Mouse (Mus musculus): Measurements from ENCODE around the gene Tbc1d1. TPM values are rescaled to one million over a fixed set of nuclear protein-coding genes. Genes with fewer than 3 reads are reported as not detected.

Tbc1d1 gene
- polyA plus RNA-seq, 1 experiment from 2014 or later: 23.0 TPM

DNA sequence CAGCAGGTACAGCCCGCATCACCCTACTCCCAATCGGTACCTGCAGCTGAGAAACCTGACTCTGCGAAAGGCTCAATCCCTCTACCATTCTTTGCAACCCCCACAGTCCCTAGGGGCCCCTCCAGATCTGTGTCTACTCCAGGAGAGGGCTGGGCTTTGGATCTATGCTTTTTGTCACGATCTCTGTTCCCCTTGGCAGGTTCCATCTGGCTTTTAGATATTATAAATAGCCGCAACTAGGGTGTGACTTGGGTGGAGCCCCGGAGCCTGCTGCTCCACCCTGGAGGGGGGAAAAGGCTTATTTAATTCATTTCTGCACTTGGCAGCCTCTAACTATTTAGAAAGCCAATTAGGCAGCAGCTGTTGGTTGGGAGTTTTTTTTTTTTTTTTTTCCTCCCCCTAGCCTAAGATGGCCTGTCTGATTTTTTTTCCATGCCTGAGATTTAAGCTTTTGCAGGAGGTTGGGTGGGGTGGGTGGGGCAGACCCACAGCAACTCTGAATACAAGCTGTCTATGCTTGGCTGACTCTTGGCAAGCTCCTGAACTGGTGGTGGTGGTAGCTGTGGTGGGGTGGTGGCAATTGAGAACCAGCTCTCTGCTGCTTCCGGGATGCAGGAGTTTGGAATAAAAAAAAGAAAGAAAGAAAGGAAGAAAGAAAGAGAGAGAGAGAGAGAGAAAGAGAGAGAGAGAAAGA, 208.5 kb downstream of the Tbc1d1 start:
- H3K9ac ChIP-seq: no peak overlapping the region
- peaks cover 41% of the 10 kb centered on the region for H3K4me1 ChIP-seq (replicated peaks)
- no peaks in the 10 kb centered on the region for H3K36me3 ChIP-seq
- H3K27me3 ChIP-seq: no peaks in the 10 kb centered on the region
- peak overlapping the region; percentile 14; the same call in 1 of the 2 replicates for H3K4me2 ChIP-seq
- no peak overlapping the region for H3K4me3 ChIP-seq
- 44% methylated on average over 7 of the region's 7 CpGs for WGBS
- H3K27ac ChIP-seq: peak overlapping the region; percentile 43; the same call in 1 of the 2 replicates
- no peaks in the 10 kb centered on the region for H3K9me3 ChIP-seq (replicated peaks)
- peak; percentile 11; the same call in 1 of the 2 replicates for ATAC-seq (replicated peaks; ENCODE audit: insufficient number of reproducible peaks, insufficient read depth, low FRiP score, low read depth)

DNA sequence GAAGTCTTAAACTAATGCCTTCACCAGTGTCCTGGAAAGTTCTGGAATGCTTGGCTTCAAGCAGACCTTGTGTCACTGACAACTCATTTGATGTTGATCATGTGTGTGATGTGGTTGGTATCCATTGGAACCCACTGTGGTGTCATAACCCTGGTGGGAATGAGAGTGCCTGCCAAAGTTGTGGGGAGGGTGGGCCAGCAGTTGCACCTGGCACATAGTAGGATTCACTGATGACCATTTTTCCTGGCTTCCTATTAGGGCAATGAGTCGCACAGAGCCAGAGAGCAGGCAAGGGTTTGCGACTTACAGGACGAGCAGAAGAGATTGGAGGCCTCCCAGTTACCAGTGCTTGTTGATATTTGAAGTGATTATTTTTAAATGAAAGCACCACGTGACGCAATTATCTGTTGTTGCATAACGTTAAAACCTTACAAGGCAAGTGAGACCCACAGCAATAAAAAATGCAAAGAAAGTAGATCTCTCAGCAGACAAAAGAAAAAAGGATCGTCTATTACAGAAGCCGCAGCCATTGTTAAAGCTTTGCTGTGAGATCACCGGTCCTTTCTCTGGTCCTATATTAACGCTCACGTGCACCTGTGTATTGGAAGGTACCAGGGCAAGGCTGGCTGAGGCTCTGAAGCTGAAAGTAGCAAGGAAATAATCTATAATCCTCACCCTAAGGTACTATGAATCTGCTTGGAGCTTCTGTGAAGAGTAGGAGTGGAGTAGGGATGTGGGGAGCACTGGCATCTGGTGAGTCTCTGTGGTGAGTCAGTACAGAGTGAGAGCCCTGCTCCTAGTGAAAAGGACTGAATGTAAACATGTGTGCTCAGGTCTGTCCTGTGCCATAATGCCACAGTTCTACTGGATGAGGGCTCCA, 209.3 kb downstream of the Tbc1d1 start:
- peaks cover 38% of the 10 kb centered on the region for H3K4me1 ChIP-seq (replicated peaks)
- H3K27me3 ChIP-seq: no peaks in the 10 kb centered on the region
- 81% methylated on average over 11 of the region's 11 CpGs for WGBS
- no peak for ATAC-seq (replicated peaks; ENCODE audit: insufficient number of reproducible peaks, insufficient read depth, low FRiP score, low read depth)
- no peak overlapping the region for H3K27ac ChIP-seq
- H3K36me3 ChIP-seq: no peaks in the 10 kb centered on the region
- no peak overlapping the region for H3K9ac ChIP-seq
- no peak overlapping the region for H3K4me3 ChIP-seq
- H3K4me2 ChIP-seq: no peak overlapping the region
- no peaks in the 10 kb centered on the region for H3K9me3 ChIP-seq (replicated peaks)

DNA sequence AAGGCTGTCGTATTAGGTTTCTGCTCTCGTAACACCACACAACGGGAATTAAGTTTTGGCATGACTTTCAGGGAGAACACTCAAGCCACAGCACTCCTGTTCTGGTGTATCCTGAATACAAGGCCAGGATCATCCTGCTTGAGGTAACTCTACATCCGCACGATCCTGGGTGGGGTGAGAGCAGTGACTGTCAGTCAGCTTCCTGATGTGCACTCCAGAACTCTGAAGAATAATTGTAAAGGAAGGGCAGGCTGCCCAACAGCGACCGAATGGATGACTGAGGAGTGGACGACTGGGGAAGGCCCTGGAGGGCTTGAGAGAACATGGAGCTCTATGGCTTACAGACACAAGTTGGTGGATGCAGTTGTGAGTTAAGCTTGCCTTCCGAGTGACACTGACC, 210.0 kb downstream of the Tbc1d1 start:
- Histone ChIP-seq H3K9me3 (replicated peaks) (no peaks in the 10 kb centered on the region), H3K9ac (no peak overlapping the region), H3K36me3 (no peaks in the 10 kb centered on the region), H3K4me1 (replicated peaks) (peaks cover 36% of the 10 kb centered on the region), H3K27me3 (no peaks in the 10 kb centered on the region), H3K4me3 (no peak overlapping the region), H3K27ac (no peak overlapping the region), H3K4me2 (no peak overlapping the region)
- 85% methylated on average over 9 of the region's 9 CpGs for WGBS
- ATAC-seq (replicated peaks; ENCODE audit: insufficient number of reproducible peaks, insufficient read depth, low FRiP score, low read depth): no peak

DNA sequence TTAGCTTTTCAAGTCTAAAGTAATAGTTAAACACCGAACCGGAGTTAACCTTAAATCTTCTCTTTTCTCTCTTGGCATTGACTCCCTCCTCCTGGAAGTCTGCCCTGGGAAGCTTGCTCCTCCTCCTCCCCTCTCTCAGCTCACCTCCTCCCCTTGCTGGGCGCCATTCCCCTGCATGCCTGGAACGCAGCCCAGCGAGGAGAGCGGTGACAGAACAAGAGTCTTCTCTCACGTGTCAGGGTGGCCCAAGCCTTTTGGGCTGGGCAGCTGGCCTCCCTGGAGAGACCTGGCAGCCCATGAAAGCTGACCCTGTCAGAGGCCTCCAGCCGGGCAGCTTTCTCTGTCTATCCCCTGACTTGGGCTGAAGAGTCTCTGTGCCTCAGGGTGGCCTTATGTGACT, 211.3 kb downstream of the Tbc1d1 start:
- H3K27ac ChIP-seq: peak overlapping the region; percentile 80
- no peak overlapping the region for H3K4me3 ChIP-seq
- H3K36me3 ChIP-seq: no peaks in the 10 kb centered on the region
- no peak overlapping the region for H3K9ac ChIP-seq
- H3K27me3 ChIP-seq: no peaks in the 10 kb centered on the region
- peaks cover 36% of the 10 kb centered on the region for H3K4me1 ChIP-seq (replicated peaks)
- 24% methylated on average over 8 of the region's 8 CpGs for WGBS
- ATAC-seq (replicated peaks; ENCODE audit: insufficient number of reproducible peaks, insufficient read depth, low FRiP score, low read depth): peak; percentile 73
- H3K9me3 ChIP-seq (replicated peaks): no peaks in the 10 kb centered on the region
- H3K4me2 ChIP-seq: no peak overlapping the region

DNA sequence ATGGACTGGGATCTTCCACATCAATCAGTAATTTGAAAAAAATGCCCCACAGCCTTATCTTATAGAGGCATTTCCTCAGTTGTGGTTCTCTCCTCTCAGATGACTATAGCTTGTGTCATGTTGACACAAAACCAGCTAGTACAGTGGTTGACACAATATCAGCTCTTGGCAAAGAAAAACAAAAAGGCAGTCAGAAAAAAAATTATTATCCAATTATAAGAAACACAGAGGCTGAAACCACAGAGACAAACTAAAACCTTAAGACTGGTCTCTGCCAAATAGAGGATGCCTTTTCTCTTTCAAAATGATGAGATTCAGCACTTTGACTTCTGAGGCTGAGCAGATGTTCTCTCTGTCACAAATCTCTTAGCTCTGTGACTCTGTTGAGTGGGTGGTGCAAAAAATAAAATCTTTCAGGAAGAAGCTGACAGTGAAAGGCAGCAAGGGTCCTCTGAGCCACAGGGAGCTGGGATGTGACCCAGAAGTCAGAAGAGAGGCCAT, 215.3 kb downstream of the Tbc1d1 start:
- H3K4me2 ChIP-seq: no peak overlapping the region
- H3K27ac ChIP-seq: no peak overlapping the region
- no peak for ATAC-seq (replicated peaks; ENCODE audit: insufficient number of reproducible peaks, insufficient read depth, low FRiP score, low read depth)
- no peaks in the 10 kb centered on the region for H3K27me3 ChIP-seq
- H3K9me3 ChIP-seq (replicated peaks): no peaks in the 10 kb centered on the region
- H3K9ac ChIP-seq: no peak overlapping the region
- peaks cover 20% of the 10 kb centered on the region for H3K4me1 ChIP-seq (replicated peaks)
- no peak overlapping the region for H3K4me3 ChIP-seq
- no peaks in the 10 kb centered on the region for H3K36me3 ChIP-seq

DNA sequence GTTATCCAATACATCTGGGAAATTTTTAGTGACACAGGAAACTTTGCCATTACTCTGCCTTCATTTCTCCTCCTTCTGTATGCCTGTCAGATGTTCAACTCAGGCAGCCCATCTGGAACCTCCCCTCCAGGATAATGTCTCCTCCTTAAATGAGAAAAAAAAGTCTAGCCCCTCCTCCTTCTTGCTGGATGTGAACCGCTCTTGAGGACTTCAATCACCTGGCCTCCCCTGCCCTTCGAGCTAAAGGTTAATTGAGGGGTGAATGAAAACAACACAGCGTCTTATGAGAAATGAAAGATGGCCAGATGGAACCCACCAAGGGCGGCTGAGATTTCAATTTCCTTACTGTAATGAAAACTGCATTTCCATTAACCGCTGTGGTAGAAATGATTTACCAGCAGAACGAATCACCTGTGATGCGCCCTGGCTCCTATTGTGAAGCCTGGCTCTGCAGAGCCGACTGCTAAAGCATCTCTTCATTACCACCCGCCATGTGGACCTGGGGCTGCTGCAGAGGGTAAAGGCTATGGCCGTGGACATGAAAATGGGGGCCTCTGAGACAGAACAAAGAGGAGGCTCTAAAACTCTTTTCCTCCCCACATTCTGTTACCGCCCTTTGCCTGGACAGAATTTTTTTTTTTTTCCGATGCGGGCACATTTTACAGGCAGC, 216.3 kb downstream of the Tbc1d1 start:
- WGBS: 90% methylated on average over 13 of the region's 13 CpGs
- ATAC-seq (replicated peaks; ENCODE audit: insufficient number of reproducible peaks, insufficient read depth, low FRiP score, low read depth): no peak

DNA sequence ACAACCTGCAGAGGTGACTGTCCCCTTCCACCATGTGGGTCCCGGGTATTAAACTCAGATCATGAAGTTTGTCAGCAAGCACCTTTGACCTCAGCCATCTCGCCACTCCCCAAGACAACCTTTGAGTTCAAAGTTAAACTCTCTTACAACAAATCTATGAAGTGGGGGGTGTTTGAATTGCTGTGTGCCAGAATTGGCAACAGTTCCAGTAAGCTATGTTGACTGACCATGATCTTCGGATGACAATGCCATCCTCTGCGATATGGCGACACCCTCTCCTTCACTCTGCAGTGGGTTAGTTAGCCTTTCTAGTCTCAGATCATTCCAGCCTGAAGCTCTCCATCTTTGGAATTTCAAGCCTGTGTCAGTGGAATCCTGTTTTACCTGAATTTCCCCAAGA, 217.6 kb downstream of the Tbc1d1 start:
- no peak overlapping the region for H3K9ac ChIP-seq

More for the DNA sequence above, 216.3 kb downstream of the Tbc1d1 start:
- no peak overlapping the region for H3K27ac ChIP-seq
- no peak overlapping the region for H3K4me3 ChIP-seq
- H3K9me3 ChIP-seq (replicated peaks): no peaks in the 10 kb centered on the region
- no peak overlapping the region for H3K9ac ChIP-seq
- H3K4me2 ChIP-seq: no peak overlapping the region
- peaks cover 14% of the 10 kb centered on the region for H3K4me1 ChIP-seq (replicated peaks)
- no peaks in the 10 kb centered on the region for H3K27me3 ChIP-seq
- H3K36me3 ChIP-seq: no peaks in the 10 kb centered on the region

DNA sequence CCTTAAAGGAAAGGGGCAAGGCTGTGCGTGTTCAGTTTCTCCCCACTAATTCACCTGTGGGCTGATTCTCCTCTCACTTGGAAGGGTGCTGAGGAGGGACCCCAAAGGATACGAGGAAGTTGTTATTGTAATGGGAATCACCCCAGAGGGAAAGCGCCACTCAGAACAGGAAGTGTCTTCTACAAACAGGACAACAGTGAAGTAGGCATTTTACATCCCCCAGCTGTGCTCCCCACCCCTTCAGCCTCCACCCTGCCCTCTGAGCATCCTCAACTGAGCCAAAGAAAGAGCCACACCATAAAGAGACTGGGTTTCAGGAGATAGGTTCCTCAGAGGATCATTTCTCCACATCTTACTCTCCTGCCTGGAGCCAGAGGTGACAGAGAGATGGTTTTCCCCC, 219.7 kb downstream of the Tbc1d1 start:
- Histone ChIP-seq H3K27me3 (no peaks in the 10 kb centered on the region), H3K36me3 (no peaks in the 10 kb centered on the region), H3K4me2 (no peak overlapping the region), H3K9me3 (replicated peaks) (no peaks in the 10 kb centered on the region), H3K27ac (no peak overlapping the region), H3K4me1 (replicated peaks) (peaks cover 20% of the 10 kb centered on the region), H3K4me3 (no peak overlapping the region), H3K9ac (no peak overlapping the region)
- 71% methylated on average over 3 of the region's 3 CpGs for WGBS
- ATAC-seq (replicated peaks; ENCODE audit: insufficient number of reproducible peaks, insufficient read depth, low FRiP score, low read depth): no peak

More for the DNA sequence above, 217.6 kb downstream of the Tbc1d1 start:
- Histone ChIP-seq H3K36me3 (no peaks in the 10 kb centered on the region), H3K9me3 (replicated peaks) (no peaks in the 10 kb centered on the region), H3K4me2 (no peak overlapping the region), H3K27me3 (no peaks in the 10 kb centered on the region), H3K4me1 (replicated peaks) (peaks cover 9% of the 10 kb centered on the region), H3K27ac (no peak overlapping the region), H3K4me3 (no peak overlapping the region)
- no peak for ATAC-seq (replicated peaks; ENCODE audit: insufficient number of reproducible peaks, insufficient read depth, low FRiP score, low read depth)
- WGBS: 89% methylated on average over 5 of the region's 5 CpGs

DNA sequence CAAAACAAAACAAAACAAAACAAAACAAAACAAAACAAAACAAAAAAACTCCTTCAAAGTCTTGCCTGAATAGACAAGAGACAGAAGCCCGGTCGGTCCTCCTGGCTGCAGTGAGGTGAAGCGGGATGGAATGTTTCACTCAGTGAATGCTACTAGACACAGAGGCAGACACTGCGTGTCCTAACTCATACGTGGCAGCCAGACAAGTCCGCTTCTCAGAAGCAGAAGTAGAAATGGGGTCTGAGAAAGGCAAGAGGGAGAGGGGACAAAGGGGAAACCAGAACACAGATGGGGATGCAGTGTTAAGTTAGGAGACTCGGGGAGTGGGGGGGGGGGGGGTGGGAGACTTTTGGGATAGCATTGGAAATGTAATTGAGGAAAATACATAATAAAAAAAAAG, 220.4 kb downstream of the Tbc1d1 start:
- Histone ChIP-seq H3K9me3 (replicated peaks) (no peaks in the 10 kb centered on the region), H3K27me3 (no peaks in the 10 kb centered on the region), H3K36me3 (no peaks in the 10 kb centered on the region), H3K4me3 (no peak overlapping the region), H3K27ac (no peak overlapping the region), H3K4me2 (no peak overlapping the region), H3K9ac (no peak overlapping the region), H3K4me1 (replicated peaks) (peaks cover 26% of the 10 kb centered on the region)
- WGBS: 65% methylated on average over 7 of the region's 7 CpGs
- no peak for ATAC-seq (replicated peaks; ENCODE audit: insufficient number of reproducible peaks, insufficient read depth, low FRiP score, low read depth)

DNA sequence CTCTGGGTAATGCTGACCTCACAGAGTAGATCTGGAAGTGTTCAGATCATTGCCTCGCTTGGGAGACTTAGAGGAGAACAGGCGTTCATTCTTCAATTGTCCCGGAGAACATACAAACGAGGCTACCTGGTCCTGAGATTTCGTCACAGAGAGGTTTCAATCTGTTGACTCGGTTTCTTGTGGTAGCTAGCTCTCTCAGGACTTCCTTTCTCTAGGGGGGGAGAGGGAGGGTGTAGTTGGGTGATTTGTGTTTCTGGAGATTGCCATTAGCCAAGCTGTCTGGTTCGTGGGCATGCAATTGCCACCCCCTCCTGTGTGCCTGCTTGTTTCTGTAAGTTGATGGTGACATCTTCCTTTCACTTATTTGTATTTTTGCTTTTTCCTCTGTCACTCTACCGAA, 221.6 kb downstream of the Tbc1d1 start:
- no peak overlapping the region for H3K4me2 ChIP-seq
- peaks cover 33% of the 10 kb centered on the region for H3K4me1 ChIP-seq (replicated peaks)
- H3K27ac ChIP-seq: no peak overlapping the region
- no peak overlapping the region for H3K4me3 ChIP-seq
- no peaks in the 10 kb centered on the region for H3K36me3 ChIP-seq
- H3K9me3 ChIP-seq (replicated peaks): no peaks in the 10 kb centered on the region
- 76% methylated on average over 8 of the region's 8 CpGs for WGBS
- no peak for ATAC-seq (replicated peaks; ENCODE audit: insufficient number of reproducible peaks, insufficient read depth, low FRiP score, low read depth)
- H3K27me3 ChIP-seq: no peaks in the 10 kb centered on the region
- no peak overlapping the region for H3K9ac ChIP-seq

DNA sequence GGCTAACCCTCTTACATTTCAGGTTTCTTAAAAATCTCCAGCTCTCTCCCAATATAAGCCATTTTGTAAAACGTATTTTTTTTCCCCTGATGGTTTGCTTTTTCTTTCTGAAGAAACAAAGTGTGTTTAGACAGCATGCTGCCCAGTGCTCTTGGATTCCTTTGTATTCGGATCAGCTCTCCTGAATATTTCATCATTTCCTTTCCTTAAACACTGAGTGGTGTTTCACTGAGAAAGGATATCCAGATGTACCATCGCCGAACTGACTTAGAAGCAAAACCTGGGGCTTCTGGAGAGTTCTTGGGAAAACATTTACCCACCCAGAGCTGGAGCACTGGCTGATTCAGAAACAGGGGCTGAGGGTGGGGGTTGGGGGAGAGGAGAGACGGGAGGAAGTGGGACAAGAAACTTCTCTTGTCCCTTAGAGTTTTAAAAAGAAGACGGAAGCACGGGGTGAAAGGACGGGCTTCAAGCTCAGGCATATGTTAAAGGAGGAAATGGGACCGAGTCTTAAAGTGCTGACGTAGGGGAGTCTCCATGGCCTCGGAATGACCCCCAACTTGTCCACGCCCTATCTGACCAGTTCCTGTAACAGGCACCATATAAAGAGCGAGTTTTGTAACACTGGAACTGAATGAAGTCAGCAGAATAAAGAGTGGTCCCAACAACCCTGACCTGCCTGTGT, 222.6 kb downstream of the Tbc1d1 start:
- peaks cover 38% of the 10 kb centered on the region for H3K4me1 ChIP-seq (replicated peaks)
- H3K36me3 ChIP-seq: no peaks in the 10 kb centered on the region
- peak overlapping the region; percentile 6; the same call in 1 of the 2 replicates for H3K4me2 ChIP-seq
- H3K4me3 ChIP-seq: no peak overlapping the region
- no peak overlapping the region for H3K9ac ChIP-seq
- peak overlapping the region; percentile 66 for H3K27ac ChIP-seq
- H3K9me3 ChIP-seq (replicated peaks): no peaks in the 10 kb centered on the region
- peak; percentile 56; the same call in 1 of the 2 replicates for ATAC-seq (replicated peaks; ENCODE audit: insufficient number of reproducible peaks, insufficient read depth, low FRiP score, low read depth)
- no peaks in the 10 kb centered on the region for H3K27me3 ChIP-seq
- 38% methylated on average over 13 of the region's 13 CpGs for WGBS
